Mouse (Mus musculus) G1E (cell line): Measurements from ENCODE around the gene Invs.

Experiments used
- CTCF ChIP-seq: IDR thresholded peaks from 2 replicates; pipeline ENCODE4 v1.5.1; 2012; ENCODE audit warnings: low read depth, low read length, inconsistent platforms, mixed read lengths
- GATA1 ChIP-seq: IDR thresholded peaks from 2 replicates; pipeline ENCODE4 v1.6.1; 2012; ENCODE audit warnings: borderline replicate concordance, low read length, inconsistent platforms, mixed read lengths
- POLR2AphosphoS5 ChIP-seq: IDR thresholded peaks from 2 replicates; pipeline ENCODE4 v1.6.1; 2012; ENCODE audit warnings: low read depth, low read length, inconsistent platforms; ENCODE audit not compliant: insufficient replicate concordance

DNA sequence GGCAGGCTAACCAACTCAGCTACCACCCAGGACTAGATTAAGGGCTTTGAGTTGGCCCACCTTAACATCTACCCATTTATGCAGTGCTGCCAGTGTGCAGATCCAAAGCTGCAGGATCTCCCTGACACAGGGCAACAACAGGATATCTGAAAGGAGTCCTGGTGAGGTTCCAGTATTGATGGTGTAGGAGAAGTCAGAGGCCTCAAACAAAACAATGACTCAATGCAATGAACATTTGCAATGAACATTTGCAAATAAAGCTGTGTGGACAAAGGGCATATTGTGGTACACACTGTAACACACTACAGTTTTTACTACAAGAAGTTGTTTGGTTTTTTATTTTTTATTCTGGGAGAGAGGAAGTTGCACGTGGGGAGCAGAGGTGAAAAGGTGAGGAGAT, 181.5 kb downstream of the Invs start:
- TF ChIP-seq GATA1 (no peak), CTCF (no peak), POLR2AphosphoS5 (no peak)
